Mouse (Mus musculus): ENCODE results near the gene Gm37240.
"Not testable (repeated sequence)": the region's sequence is repeated elsewhere in the genome, so short reads cannot be mapped to it uniquely, and the experiment has no call there.

Gene Gm37240

GRCm38 (mm10) chr3:84603212-84603611 lies 1284.1 kb downstream of the Gm37240 start:
- DNase-seq (ENCODE audit: low spot score in 2 of 2), result no peak

- no peak for DNase-seq (ENCODE audit: low spot score in 2 of 2)
Observed at GRCm38 (mm10) chr3:84602759-84603158, 1284.6 kb downstream of the Gm37240 start.

DNA sequence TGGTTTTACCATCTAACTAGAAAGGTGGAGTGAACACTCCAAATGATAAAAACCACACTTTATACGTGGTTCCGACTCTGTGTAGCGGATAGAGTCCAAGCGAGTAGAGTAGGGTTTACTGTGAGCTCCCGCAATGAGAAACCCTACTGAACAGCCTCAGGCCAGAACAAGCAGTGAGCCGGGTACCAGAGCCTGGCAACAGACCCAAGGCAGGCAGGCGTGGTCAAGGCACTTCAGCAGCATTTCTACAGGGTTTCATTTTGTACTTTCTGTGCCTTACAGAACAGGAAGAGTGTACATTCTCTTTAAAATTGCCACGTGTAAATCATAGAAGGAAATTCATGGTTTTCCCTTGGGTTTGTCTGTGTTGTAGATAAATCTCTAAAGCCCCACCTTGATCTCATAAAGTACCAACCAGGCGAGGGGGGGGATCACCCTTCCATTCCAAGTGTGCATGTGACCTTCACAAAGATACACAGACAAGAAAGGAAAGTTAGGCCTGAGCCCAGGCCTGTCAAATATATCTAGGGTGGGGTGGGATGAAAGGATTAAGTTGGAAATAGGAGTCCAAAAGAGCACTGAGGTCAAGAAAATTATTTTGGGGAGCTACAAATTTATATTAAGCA lies 1285.3 kb downstream of the Gm37240 start:
- DNase-seq (ENCODE audit: low spot score in 2 of 2), result no peak

GRCm38 (mm10) chr3:84598756-84599155 lies 1288.6 kb downstream of the Gm37240 start:
- no peak for DNase-seq (ENCODE audit: low spot score in 2 of 2)

DNA sequence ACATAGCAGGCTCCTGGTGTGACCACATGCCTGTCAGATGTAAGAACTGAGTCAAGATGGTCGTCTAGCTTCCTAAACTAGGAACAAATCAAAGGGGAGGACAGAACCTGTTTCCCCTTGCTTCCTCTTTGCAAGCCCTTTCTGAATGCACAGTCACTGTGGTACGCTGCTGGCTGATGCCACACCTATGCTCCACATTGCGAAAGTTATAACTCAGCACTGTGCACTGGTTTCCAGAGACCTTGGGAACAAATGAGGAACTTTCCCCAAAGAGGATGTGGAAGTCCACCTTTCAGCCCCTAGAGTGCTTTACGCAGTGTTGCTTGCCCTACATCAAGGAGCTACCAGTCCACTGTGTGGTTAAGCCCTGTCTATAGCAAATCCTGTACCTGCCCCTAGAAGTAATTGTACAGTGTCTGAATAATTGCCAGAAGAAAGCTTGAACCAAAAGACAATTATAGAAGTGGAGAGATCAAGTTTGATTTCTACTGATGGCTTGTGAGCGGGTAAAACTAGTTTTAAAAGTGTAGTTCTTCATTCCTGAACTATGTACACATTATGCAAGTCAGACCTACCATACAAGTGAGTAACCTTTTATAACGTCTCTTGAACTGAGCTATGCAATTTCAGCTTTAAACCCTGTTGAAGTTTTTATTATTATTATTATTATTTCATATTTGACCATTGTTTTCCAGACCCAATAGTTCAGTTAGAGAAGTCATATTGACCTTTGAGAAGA lies 1289.2 kb downstream of the Gm37240 start:
- peak in 1 of 2 experiments; percentile 32 for DNase-seq (ENCODE audit: low spot score in 2 of 2)

- DNase-seq (ENCODE audit: low spot score in 2 of 2), result no peak
Observed at GRCm38 (mm10) chr3:84595677-84596234, 1291.6 kb downstream of the Gm37240 start.

GRCm38 (mm10) chr3:84594894-84595676 lies 1292.2 kb downstream of the Gm37240 start:
- no peak for DNase-seq (ENCODE audit: low spot score in 2 of 2)

- DNase-seq (ENCODE audit: low spot score in 2 of 2), result no peak
Observed at GRCm38 (mm10) chr3:84593274-84593673, 1294.0 kb downstream of the Gm37240 start, which contains the start of gene Tigd4. Tigd4 (plus strand) TSS chr3:84593574.

DNA sequence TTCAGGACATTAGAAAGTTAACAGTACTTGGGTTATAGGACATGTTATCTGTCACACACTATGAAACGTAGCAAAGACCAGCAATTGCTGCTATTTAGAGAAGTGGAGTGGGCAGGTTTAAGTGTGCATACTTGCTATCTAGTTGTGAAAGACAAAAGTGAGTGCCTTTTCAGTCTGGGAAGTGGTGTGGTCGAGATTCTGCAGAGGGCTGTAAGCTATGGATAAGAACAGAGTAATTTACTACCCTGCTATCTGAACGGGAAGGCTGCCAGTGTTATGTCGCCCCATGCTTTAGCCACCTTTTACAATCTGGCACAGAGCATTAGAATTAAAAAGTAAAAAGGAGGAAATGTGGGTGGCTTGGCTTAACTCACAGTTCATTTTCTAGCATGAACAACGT lies 1300.6 kb downstream of the Gm37240 start:
- DNase-seq (ENCODE audit: low spot score in 2 of 2), result no peak

- no peak for DNase-seq (ENCODE audit: low spot score in 2 of 2)
Observed at GRCm38 (mm10) chr3:84582913-84583276, 1304.4 kb downstream of the Gm37240 start.

DNA sequence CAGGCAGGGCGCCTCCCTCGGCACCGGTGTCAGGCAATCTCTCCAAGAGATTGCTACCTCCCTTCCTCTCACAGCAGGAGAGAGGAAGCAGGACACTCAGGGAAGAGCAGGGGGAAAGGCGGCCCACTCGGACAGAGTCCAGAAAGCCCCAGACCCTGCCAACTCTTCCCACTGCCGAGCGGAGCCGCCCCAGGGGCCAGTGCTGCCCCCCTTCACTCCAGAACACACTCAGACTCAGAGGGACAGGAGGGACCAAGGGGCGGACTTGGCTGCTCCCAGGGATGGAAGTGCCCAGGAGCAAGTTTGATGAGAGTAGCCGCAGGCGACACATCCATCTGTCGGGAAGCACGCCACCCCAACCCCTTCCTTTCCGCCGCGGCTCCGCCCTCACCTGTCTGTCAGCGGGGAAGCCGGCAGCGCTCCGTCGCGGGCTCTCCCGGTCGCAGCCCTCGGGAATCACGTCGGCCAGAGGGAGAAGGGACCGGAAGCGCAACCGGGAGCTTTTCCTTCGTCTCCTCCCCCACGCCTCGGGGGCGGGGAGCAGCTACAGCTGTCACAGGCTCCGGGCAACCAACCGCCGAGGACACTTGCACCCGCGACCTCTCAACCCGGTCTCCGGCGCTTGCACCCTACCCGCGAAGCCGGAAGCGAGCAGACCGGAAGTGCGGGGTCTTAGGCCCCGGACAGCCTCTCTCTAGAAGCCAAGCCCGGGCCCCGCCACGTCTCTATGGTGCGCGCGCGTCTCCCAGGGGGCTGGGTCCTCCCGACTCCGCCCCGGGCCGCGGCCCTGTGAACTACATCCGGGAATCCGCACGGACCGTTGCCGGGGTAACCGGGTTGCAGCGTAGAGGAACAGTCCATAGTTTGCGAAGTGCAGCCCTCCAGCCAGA lies 1305.0 kb downstream of the Gm37240 start, which contains the start of gene Arfip1:
Arfip1 (minus strand) TSS at position 603 of the 890 bp plus-strand sequence.
- DNase-seq (ENCODE audit: low spot score in 2 of 2), result peak; percentile 92

- DNase-seq (ENCODE audit: low spot score in 2 of 2), result no peak
Observed at GRCm38 (mm10) chr3:84581696-84582022, 1305.7 kb downstream of the Gm37240 start.

GRCm38 (mm10) chr3:84580716-84581115 lies 1306.6 kb downstream of the Gm37240 start:
- no peak for DNase-seq (ENCODE audit: low spot score in 2 of 2)

DNA sequence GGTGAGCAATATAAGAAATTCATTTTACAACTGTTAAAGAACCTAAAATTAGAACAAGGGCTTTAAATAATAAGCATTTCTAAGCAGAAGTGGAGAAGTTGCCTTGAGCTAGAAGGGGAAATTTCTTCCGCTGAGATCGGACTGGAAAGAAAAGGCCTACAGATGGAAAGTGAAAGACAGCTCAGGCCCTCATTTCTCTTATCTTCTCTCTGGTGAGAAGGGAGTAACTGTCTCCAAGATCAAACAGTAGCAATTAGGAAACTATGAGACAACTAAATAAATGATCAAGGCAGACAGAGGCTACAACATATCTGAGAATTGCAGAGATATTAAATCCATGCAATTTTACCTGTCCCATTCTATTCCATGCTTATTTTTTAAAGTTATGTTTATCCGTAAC lies 1316.8 kb downstream of the Gm37240 start:
- DNase-seq (ENCODE audit: low spot score in 2 of 2), result no peak

- no peak for DNase-seq (ENCODE audit: low spot score in 2 of 2)
Observed at GRCm38 (mm10) chr3:84569587-84569986, 1317.7 kb downstream of the Gm37240 start.

DNA sequence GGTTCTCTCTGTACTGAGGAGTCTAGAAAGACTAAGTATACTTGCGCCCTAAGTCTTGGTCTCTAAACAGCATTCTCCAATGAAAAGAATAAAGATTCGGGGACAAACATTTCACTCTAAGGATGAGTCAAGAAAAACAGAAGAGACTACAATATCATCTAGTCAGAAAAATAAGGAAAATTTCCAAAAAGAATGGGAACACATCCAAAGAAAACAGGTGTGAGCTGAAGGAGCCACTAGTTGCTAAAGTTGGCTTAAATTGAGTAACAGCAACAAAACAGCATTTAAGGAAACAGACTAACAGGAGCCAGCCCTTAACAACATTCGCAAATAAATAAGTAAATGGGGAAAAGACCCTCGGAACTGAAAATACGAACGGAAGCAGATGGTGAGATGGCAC lies 1318.8 kb downstream of the Gm37240 start:
- no peak for DNase-seq (ENCODE audit: low spot score in 2 of 2)

DNA sequence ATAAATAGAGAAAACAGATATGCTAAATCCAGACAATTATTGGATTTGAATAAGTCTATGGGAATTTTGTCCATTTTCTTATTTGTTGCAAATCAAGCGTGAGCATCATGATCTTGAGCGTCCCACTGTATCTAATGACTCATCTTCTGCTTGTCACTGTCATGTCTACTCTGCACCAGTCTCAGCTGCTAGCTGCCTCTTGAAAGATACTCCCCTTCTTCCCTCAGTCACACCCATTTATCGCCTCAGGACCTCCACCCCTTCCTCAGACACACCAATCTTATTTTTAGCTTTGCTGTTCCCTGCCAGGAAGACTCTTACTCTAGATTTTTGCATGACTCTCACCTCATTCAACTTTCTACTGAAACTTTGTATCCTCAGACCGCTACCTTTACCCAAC lies 1323.9 kb downstream of the Gm37240 start:
- DNase-seq (ENCODE audit: low spot score in 2 of 2), result no peak

DNA sequence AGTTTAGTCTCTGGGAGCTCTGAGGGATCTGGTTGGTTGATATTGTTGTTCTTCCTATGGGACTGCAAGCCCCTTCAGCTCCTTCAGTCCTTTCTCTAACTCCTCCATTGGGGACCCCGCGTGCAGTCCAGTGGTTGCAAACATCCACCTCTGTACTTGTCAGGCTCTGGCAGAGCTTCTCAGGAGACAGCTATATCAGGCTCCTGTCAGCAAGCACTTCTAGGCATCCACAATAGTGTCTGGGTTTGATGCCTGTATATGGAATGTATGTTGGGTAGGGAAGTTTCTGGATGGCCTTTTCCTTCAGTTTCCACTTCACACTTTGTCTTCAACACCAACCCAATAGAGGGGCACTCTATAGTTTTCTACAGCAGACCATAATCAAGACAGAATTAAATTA lies 1324.4 kb downstream of the Gm37240 start:
- not testable (repeated sequence) for DNase-seq (ENCODE audit: low spot score in 2 of 2)

GRCm38 (mm10) chr3:84558301-84558700 lies 1329.0 kb downstream of the Gm37240 start:
- DNase-seq (ENCODE audit: low spot score in 2 of 2), result no peak

GRCm38 (mm10) chr3:84555780-84556179 lies 1331.5 kb downstream of the Gm37240 start:
- no peak for DNase-seq (ENCODE audit: low spot score in 2 of 2)

DNA sequence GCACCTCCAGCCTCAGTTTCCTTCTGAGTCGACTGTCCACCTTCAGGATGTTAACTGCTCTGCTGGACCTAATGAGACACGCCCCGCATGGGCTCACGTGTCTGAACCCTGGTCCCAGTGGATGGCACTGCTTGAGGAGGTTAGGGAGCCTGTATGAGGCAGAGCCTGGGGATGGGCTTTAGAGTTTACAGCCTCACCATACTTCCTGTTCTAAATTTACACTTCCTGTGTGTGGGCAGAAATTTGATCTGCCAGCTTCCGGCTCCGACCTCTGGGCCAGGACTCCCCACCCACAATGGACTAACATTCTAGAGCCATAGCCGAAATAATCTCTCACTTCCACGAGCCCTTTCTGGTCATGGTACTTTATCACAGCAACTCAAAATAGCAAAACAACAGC lies 1340.1 kb downstream of the Gm37240 start:
- peak; percentile 45 to 48 for DNase-seq (ENCODE audit: low spot score in 2 of 2)

Measured in spleen, postnatal 36 days (tissue).